Mouse (Mus musculus): ENCODE measurements around the gene Ypel5.

DNA sequence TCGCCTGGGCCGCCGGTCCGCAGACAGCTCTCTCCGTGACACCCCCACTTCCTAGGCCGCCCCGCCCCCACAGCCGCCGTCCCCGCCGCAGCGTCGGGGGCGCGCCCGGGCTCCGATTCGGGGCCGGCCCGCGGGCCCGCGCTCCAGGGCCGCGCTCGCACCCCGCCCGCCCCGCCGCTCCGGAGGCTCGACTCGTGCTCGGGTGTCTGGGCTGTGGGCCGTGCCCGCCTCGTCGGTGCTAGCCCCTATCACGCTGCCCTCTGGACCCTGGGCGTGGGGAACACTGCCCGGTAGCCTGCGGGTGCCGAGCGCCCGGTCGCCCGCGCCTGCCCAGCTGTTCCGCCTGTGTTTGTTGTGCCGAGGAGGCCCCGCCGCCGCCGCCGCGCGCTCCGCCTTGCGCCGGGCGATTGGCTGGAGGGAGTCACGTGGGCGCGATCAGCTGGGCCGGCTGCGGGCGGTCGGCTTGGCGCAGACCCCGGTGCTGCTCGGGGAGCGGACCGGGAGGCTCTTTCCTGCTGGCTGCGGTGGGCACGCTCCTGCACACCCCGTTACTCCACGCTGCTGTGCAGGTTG, 973 bp downstream of the Ypel5 start:
- TF ChIP-seq CTCF (IDR thresholded peaks at IDR 0.05; ENCODE audit: low read depth) (no peak), EP300 (IDR thresholded peaks at IDR 0.05; ENCODE audit: low read depth) (no peak)
